Mouse (Mus musculus): ENCODE results near the gene Rab44. TPM values are rescaled to one million over a fixed set of nuclear protein-coding genes. Genes with fewer than 3 reads are reported as not detected.

Rab44 gene
- polyA plus RNA-seq, 1 experiment = 0.06 TPM

DNA sequence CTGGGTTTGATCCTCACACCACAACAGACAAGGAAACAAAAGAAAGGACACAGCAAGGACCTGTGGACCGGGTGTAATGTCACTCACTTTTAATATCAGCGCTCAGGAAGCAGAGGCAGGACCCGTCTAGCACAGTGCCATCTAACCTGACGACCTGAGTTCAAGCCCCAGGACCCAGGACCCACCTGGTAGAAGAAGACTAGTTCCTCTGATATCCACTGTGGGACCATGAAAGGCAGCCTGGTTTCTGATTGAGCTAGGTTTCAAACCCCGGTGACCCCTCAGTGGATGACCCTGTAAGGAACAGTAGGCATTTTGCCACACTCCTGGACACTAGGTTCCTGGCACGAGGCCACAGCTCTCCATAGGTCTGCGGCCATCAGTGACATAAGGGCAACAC is 29.3 kb upstream of the Rab44 start:
- H3K36me3 ChIP-seq (ENCODE audit: control insufficient read depth, insufficient read depth) = no peaks in the 10 kb centered on the region
- no peak overlapping the region for H3ac ChIP-seq (ENCODE audit: control insufficient read depth, insufficient read length, low read depth)
- TF ChIP-seq MYOD1 (IDR thresholded peaks at IDR 0.05; ENCODE audit: control insufficient read depth, insufficient read length, low read depth) = no peak
- TF ChIP-seq CTCF (IDR thresholded peaks at IDR 0.05; ENCODE audit: control insufficient read depth, insufficient read depth, insufficient read length) = no peak
- no peak for TF ChIP-seq FOSL1 (IDR thresholded peaks at IDR 0.05; ENCODE audit: insufficient read depth, low read length, poor library complexity, severe bottlenecking)
- TF ChIP-seq USF1 (IDR thresholded peaks at IDR 0.05; ENCODE audit: low read depth) = no peak
- no peak for TF ChIP-seq MYOG (IDR thresholded peaks at IDR 0.05; ENCODE audit: control insufficient read depth, extremely low read depth, insufficient read length)
- TF ChIP-seq CEBPB (IDR thresholded peaks at IDR 0.05; ENCODE audit: low read depth) = no peak
- no peak for TF ChIP-seq MAX (IDR thresholded peaks at IDR 0.05)
- H3K4me3 ChIP-seq (ENCODE audit: insufficient read depth, poor library complexity, severe bottlenecking) = no peak overlapping the region
- H3K27me3 ChIP-seq (ENCODE audit: control insufficient read depth, insufficient read depth, insufficient read length) = no peaks in the 10 kb centered on the region
- H3K79me3 ChIP-seq (ENCODE audit: low read depth) = no peaks in the 10 kb centered on the region
- no peaks in the 10 kb centered on the region for H3K79me2 ChIP-seq (ENCODE audit: control insufficient read depth, insufficient read depth)

DNA sequence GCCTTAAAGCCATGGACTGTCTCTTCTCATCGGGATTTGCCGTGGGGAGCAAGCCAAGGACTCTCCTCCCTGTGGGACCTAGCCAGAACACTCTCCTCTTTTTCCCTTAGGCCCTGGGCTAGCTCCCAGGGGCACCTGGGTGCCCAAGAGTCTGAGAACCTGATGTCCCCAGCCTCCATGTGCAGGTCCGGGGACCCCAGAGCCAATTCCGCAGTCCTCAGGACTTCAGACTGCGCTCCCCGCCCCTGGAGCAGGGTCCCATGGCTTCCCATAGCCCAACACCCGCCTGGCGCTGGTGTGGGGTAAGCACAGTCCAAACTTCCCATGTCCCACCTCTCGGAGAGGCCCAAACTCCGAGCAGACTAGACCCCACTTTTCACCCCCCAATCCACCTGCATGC is 28.7 kb upstream of the Rab44 start:
- H3K4me3 ChIP-seq (ENCODE audit: insufficient read depth, poor library complexity, severe bottlenecking) = no peak overlapping the region
- no peaks in the 10 kb centered on the region for H3K36me3 ChIP-seq (ENCODE audit: control insufficient read depth, insufficient read depth)
- H3K27me3 ChIP-seq (ENCODE audit: control insufficient read depth, insufficient read depth, insufficient read length) = no peaks in the 10 kb centered on the region
- H3K79me3 ChIP-seq (ENCODE audit: low read depth) = no peaks in the 10 kb centered on the region
- no peaks in the 10 kb centered on the region for H3K79me2 ChIP-seq (ENCODE audit: control insufficient read depth, insufficient read depth)
- TF ChIP-seq CTCF (IDR thresholded peaks at IDR 0.05; ENCODE audit: control insufficient read depth, insufficient read depth, insufficient read length) (no peak), MYOG (IDR thresholded peaks at IDR 0.05; ENCODE audit: control insufficient read depth, extremely low read depth, insufficient read length) (no peak), USF1 (IDR thresholded peaks at IDR 0.05; ENCODE audit: low read depth) (no peak), FOSL1 (IDR thresholded peaks at IDR 0.05; ENCODE audit: insufficient read depth, low read length, poor library complexity, severe bottlenecking) (no peak), CEBPB (IDR thresholded peaks at IDR 0.05; ENCODE audit: low read depth) (no peak), MAX (IDR thresholded peaks at IDR 0.05) (no peak), MYOD1 (IDR thresholded peaks at IDR 0.05; ENCODE audit: control insufficient read depth, insufficient read length, low read depth) (no peak)
- H3ac ChIP-seq (ENCODE audit: control insufficient read depth, insufficient read length, low read depth) = no peak overlapping the region

DNA sequence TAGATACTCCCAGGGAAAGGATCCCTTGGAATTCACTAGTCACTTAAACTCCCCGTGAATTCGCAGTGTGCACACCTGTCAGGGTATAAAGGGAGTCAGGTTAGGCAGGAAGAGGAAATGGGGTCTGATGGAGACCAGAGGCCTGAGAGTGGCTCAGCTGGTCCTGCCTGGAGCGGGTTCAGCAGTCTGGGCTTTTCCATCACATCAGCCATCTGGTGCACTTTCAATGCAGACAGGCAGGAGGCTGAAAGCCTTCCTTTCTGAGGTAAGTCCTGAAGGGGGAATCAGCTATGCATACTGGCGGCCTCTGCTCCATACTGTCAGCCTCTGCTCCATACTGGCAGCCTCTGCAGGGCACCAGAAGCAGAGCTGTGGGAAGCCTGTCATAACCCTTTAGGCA is 27.0 kb upstream of the Rab44 start:
- no peaks in the 10 kb centered on the region for H3K79me3 ChIP-seq (ENCODE audit: low read depth)
- no peak overlapping the region for H3ac ChIP-seq (ENCODE audit: control insufficient read depth, insufficient read length, low read depth)
- H3K27me3 ChIP-seq (ENCODE audit: control insufficient read depth, insufficient read depth, insufficient read length) = no peaks in the 10 kb centered on the region
- no peaks in the 10 kb centered on the region for H3K79me2 ChIP-seq (ENCODE audit: control insufficient read depth, insufficient read depth)
- no peaks in the 10 kb centered on the region for H3K36me3 ChIP-seq (ENCODE audit: control insufficient read depth, insufficient read depth)
- TF ChIP-seq USF1 (IDR thresholded peaks at IDR 0.05; ENCODE audit: low read depth) (no peak), CEBPB (IDR thresholded peaks at IDR 0.05; ENCODE audit: low read depth) (no peak), CTCF (IDR thresholded peaks at IDR 0.05; ENCODE audit: control insufficient read depth, insufficient read depth, insufficient read length) (no peak), MYOG (IDR thresholded peaks at IDR 0.05; ENCODE audit: control insufficient read depth, extremely low read depth, insufficient read length) (no peak), MYOD1 (IDR thresholded peaks at IDR 0.05; ENCODE audit: control insufficient read depth, insufficient read length, low read depth) (no peak), MAX (IDR thresholded peaks at IDR 0.05) (no peak), FOSL1 (IDR thresholded peaks at IDR 0.05; ENCODE audit: insufficient read depth, low read length, poor library complexity, severe bottlenecking) (no peak)
- H3K4me3 ChIP-seq (ENCODE audit: insufficient read depth, poor library complexity, severe bottlenecking) = no peak overlapping the region

DNA sequence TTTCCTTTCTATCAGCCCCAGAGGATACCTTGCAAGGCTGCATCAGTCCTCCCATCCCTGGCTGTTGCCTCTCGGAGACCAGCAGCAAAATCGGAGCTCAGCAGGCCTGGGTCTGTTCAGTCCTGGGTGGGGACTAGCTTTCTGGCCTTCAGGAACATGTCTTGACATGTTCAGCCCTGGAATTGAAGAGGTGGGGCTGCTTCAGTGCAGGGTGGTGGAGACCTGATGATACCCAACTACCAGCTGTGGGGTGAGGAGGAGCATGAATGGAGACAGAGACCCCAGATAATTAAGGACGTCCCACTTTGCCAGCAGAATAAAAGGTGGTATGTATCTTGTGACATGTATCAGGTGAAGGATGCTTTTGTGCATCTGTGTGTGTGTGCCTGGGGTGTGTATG is 23.2 kb upstream of the Rab44 start, which contains the start of gene Cdkn1a:
TSS of gene Cdkn1a (plus strand) at position 201 of the 400 bp plus-strand sequence.
- Histone ChIP-seq H3K79me2 (ENCODE audit: control insufficient read depth, insufficient read depth) (peaks cover 34% of the 10 kb centered on the region), H3K36me3 (ENCODE audit: control insufficient read depth, insufficient read depth) (peaks cover 2% of the 10 kb centered on the region), H3K4me3 (ENCODE audit: insufficient read depth, poor library complexity, severe bottlenecking) (no peak within 1 kb of the TSS), H3ac (ENCODE audit: control insufficient read depth, insufficient read length, low read depth) (no peak within 1 kb of the TSS), H3K27me3 (ENCODE audit: control insufficient read depth, insufficient read depth, insufficient read length) (no peaks in the 10 kb centered on the region), H3K79me3 (ENCODE audit: low read depth) (peaks cover 13% of the 10 kb centered on the region)
- TF ChIP-seq CEBPB (IDR thresholded peaks at IDR 0.05; ENCODE audit: low read depth) (no peak), CTCF (IDR thresholded peaks at IDR 0.05; ENCODE audit: control insufficient read depth, insufficient read depth, insufficient read length) (no peak), MYOG (IDR thresholded peaks at IDR 0.05; ENCODE audit: control insufficient read depth, extremely low read depth, insufficient read length) (no peak), FOSL1 (IDR thresholded peaks at IDR 0.05; ENCODE audit: insufficient read depth, low read length, poor library complexity, severe bottlenecking) (no peak), USF1 (IDR thresholded peaks at IDR 0.05; ENCODE audit: low read depth) (no peak), MYOD1 (IDR thresholded peaks at IDR 0.05; ENCODE audit: control insufficient read depth, insufficient read length, low read depth) (no peak), MAX (IDR thresholded peaks at IDR 0.05) (no peak)

DNA sequence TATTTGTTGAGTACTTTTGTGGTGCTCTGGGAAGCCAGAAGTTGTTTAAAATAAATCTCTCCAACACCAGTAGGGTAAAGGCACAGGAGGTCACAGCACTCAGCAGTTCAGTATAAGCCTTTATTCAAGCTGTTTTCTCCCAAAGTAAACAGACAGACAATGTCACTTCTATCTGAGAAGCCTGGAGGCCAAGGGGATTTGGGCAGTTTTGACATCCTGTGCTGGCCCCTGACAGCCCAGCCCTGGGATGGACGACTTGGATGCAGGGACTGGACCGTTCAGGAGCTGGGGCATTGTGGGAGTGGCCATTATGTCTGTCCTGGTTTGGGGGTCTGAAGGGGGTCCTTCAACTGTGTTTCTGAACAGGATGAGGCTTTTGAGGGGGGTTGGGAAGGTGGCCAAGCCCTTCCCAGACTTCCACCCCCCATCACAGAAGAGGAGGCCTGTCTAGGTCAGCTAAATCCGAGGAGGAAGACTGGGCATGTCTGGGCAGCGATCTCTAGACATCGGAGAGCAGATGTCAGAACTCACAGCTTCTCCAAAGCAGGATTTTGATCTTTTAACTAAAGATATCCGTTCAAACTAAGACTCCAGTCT is 22.5 kb upstream of the Rab44 start:
- Histone ChIP-seq H3K79me2 (ENCODE audit: control insufficient read depth, insufficient read depth) (peaks cover 41% of the 10 kb centered on the region), H3K27me3 (ENCODE audit: control insufficient read depth, insufficient read depth, insufficient read length) (no peaks in the 10 kb centered on the region), H3K36me3 (ENCODE audit: control insufficient read depth, insufficient read depth) (peaks cover 8% of the 10 kb centered on the region), H3K79me3 (ENCODE audit: low read depth) (peaks cover 20% of the 10 kb centered on the region), H3K4me3 (ENCODE audit: insufficient read depth, poor library complexity, severe bottlenecking) (no peak overlapping the region), H3ac (ENCODE audit: control insufficient read depth, insufficient read length, low read depth) (no peak overlapping the region)
- no peak for TF ChIP-seq MAX (IDR thresholded peaks at IDR 0.05)
- TF ChIP-seq FOSL1 (IDR thresholded peaks at IDR 0.05; ENCODE audit: insufficient read depth, low read length, poor library complexity, severe bottlenecking) = no peak
- no peak for TF ChIP-seq CTCF (IDR thresholded peaks at IDR 0.05; ENCODE audit: control insufficient read depth, insufficient read depth, insufficient read length)
- TF ChIP-seq USF1 (IDR thresholded peaks at IDR 0.05; ENCODE audit: low read depth) = no peak
- TF ChIP-seq MYOD1 (IDR thresholded peaks at IDR 0.05; ENCODE audit: control insufficient read depth, insufficient read length, low read depth) = no peak
- TF ChIP-seq CEBPB (IDR thresholded peaks at IDR 0.05; ENCODE audit: low read depth) = no peak
- no peak for TF ChIP-seq MYOG (IDR thresholded peaks at IDR 0.05; ENCODE audit: control insufficient read depth, extremely low read depth, insufficient read length)

Measured in C2C12 (cell line).